Mouse (Mus musculus): Measurements from ENCODE around the gene Cdx4.

DNA sequence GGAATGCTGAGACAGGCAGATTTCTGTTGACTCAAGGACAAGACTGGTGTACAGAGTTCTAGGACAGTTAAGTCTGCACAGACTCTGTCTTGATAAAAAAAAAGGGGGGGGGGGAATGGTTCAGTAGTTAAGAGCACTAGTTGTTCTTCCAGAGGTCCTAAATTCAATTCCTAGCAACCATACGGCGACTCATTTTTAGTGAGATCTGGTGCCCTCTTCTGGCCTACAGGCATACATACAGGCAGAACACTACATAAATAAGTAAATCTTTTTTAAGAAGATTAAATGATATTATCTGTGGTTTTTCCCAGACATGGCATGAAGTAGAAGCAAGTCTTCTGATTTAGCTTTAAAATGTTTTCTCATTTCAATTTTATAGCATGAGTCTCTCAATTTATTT is 50.4 kb downstream of the Cdx4 start:
- TF ChIP-seq CTCF (IDR thresholded peaks at IDR 0.05; ENCODE audit: borderline replicate concordance, insufficient read depth, low read length) (no peak), POLR2A (IDR thresholded peaks at IDR 0.05; ENCODE audit: low read depth, low read length) (no peak)
